Mouse (Mus musculus): ENCODE data around the gene Tubb1. TPM values are rescaled to one million over a fixed set of nuclear protein-coding genes. Genes with fewer than 3 reads are reported as not detected.

Tubb1 gene
- polyA plus RNA-seq, 1 experiment from 2014 or later: 3.2 TPM

- no peak overlapping the region for H3K9ac ChIP-seq (ENCODE audit: low read depth, low read length)
- WGBS: 38% methylated on average over 5 of the region's 5 CpGs
- ATAC-seq (ENCODE audit: low FRiP score, low TSS enrichment): no peak
- no peaks in the 10 kb centered on the region for H3K9me3 ChIP-seq (ENCODE audit: control insufficient read depth, low read length)
- no peaks in the 10 kb centered on the region for H3K27me3 ChIP-seq (ENCODE audit: control insufficient read depth, insufficient read depth, low read length)
- H3K27ac ChIP-seq (ENCODE audit: low read depth, low read length): no peak overlapping the region
- no peak overlapping the region for H3K4me2 ChIP-seq (replicated peaks; ENCODE audit: low read depth, low read length)
- no peaks in the 10 kb centered on the region for H3K36me3 ChIP-seq (ENCODE audit: control insufficient read depth, insufficient read depth, low read length)
- H3K4me3 ChIP-seq (ENCODE audit: low read length): no peak overlapping the region
- H3K4me1 ChIP-seq (ENCODE audit: control insufficient read depth, insufficient read depth, low read length): 0 out of 2 replicates have a peak, but pooled peaks cover 4% of the 10 kb centered on the region
Measured at GRCm38 (mm10) chr2:174502321-174502720, 51.8 kb downstream of the Tubb1 start.

- no peak overlapping the region for H3K9ac ChIP-seq (ENCODE audit: low read depth, low read length)
- no peak overlapping the region for H3K27ac ChIP-seq (ENCODE audit: low read depth, low read length)
- H3K27me3 ChIP-seq (ENCODE audit: control insufficient read depth, insufficient read depth, low read length): no peaks in the 10 kb centered on the region
- H3K9me3 ChIP-seq (ENCODE audit: control insufficient read depth, low read length): no peaks in the 10 kb centered on the region
- H3K4me3 ChIP-seq (ENCODE audit: low read length): no peak overlapping the region
- H3K36me3 ChIP-seq (ENCODE audit: control insufficient read depth, insufficient read depth, low read length): no peaks in the 10 kb centered on the region
- H3K4me1 ChIP-seq (ENCODE audit: control insufficient read depth, insufficient read depth, low read length): 0 out of 2 replicates have a peak, but pooled peaks cover 4% of the 10 kb centered on the region
- H3K4me2 ChIP-seq (replicated peaks; ENCODE audit: low read depth, low read length): no peak overlapping the region
- WGBS: 48% methylated on average over 25 of the region's 25 CpGs
- ATAC-seq (ENCODE audit: low FRiP score, low TSS enrichment): peak; percentile 77; the same call in 1 of the 2 replicates
Measured at GRCm38 (mm10) chr2:174502831-174503460, 52.5 kb downstream of the Tubb1 start.

Other genes starting within 250 kb of the Tubb1 start
- 1,459 and 1,592 TPM in 2 replicates for gene Gnas, start 166.4 kb upstream of the Tubb1 start, polyA plus RNA-seq (2014; fragmentation: Nextera tagmentation; extraction: Ambion mirVana)
- gene Gm20721, start 104.0 kb upstream of the Tubb1 start, polyA plus RNA-seq (2014; fragmentation: Nextera tagmentation; extraction: Ambion mirVana): 10.1 and 15.0 TPM in 2 replicates
- 96.8 and 139 TPM in 2 replicates for gene Nelfcd, start 34.9 kb upstream of the Tubb1 start, polyA plus RNA-seq (2014; fragmentation: Nextera tagmentation; extraction: Ambion mirVana)
- 97.0 and 115 TPM in 2 replicates for gene Ctsz, start 11.7 kb upstream of the Tubb1 start, polyA plus RNA-seq (2014; fragmentation: Nextera tagmentation; extraction: Ambion mirVana)
- gene Atp5e, start 13.4 kb downstream of the Tubb1 start, polyA plus RNA-seq (2014; fragmentation: Nextera tagmentation; extraction: Ambion mirVana): 829 and 1,167 TPM in 2 replicates
- gene Prelid3b, start 22.4 kb downstream of the Tubb1 start, polyA plus RNA-seq (2014; fragmentation: Nextera tagmentation; extraction: Ambion mirVana): 104 and 110 TPM in 2 replicates
- not detected in 2 replicates for gene Zfp831, start 192.8 kb downstream of the Tubb1 start, polyA plus RNA-seq (2014; fragmentation: Nextera tagmentation; extraction: Ambion mirVana)